Mouse (Mus musculus): ENCODE results near the gene Xrn2. TPM values are rescaled to one million over a fixed set of nuclear protein-coding genes. Genes with fewer than 3 reads are reported as not detected.

Xrn2 gene
- 20.7 TPM for polyA plus RNA-seq (2014; fragmentation: Illumina TruSeq; extraction: RNeasy Lipid Tissue Mini Kit (QIAGEN cat#74804); ENCODE audit: insufficient read depth, low read depth, low replicate concordance)

DNA sequence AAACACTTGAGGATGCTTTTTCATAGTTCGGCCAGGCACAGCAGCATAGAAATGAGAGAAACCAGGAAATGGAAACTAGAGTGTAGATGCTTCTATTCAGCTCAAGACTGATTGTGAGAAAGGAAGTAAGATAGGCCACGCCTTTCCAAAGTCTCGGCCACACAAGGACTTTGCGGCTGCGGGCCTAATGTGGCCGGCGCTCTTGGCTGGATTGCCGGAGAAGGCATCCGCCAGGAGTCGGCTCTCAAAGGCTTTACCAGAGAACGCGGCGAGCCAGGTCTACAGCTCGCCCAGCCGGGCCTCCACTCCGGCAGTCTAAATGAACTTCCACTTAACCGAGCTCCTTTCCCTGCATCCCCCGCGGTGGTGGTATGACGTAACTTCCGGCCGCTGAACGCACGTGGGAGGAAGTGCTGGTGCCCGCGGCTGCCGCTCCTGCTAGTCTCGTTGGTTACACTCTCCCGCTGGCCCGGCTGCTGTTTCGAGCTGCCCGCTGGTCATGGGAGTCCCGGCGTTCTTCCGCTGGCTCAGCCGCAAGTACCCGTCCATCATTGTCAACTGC is at the start of gene Xrn2:
TSS of gene Xrn2 (plus strand) at position 374 of the 562 bp plus-strand sequence.

DNA sequence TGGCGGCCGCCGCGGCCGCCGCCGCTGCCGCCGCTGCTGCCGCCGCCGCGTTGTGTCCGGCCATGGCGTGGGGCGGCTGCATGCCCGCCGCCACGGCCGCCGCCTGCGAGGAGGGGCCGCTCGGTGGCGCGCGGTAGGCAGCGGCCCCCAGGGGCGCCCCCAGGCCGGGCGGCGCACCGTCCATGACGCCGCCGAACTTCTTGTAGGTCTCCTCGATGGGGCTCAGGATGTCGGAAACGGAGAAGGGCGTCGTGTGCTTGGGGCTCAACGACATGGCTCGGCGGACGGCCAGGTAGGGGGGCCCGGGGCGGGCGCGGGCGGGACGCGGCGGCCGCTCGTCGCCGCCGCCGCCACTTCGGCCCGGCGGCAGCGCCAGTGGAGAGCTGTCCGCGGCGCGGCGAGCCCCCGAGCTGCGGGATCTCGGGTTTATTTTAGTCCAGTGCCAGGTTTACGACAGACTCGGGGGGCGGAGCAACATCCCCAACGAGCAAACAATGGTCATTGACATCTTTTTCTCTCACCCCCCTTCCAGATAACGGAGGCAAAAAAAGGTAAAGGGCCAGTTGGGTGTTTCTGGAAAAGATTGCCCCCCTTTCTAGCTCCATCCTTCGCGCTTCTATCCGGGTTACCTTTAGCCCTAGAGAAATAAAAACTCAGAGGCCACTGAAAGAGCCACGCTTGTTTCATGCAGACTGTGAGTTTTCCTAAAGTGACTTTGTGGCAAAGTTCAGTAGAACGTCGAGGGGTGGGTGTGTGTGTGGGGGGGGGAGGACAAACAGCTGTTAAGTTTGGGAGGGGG is 72.5 kb downstream of the Xrn2 start, which contains the start of gene Nkx2-4:
TSS of gene Nkx2-4 (minus strand) at position 374 of the 799 bp plus-strand sequence.

Other genes with a start within 250 kb of the Xrn2 start
- gene Kiz, start 157.1 kb upstream of the Xrn2 start, polyA plus RNA-seq (2014; fragmentation: Illumina TruSeq; extraction: RNeasy Lipid Tissue Mini Kit (QIAGEN cat#74804); ENCODE audit: insufficient read depth, low read depth, low replicate concordance) = 32.5 TPM
- not detected for gene Nkx2-4, start 72.4 kb downstream of the Xrn2 start, polyA plus RNA-seq (2014; fragmentation: Illumina TruSeq; extraction: RNeasy Lipid Tissue Mini Kit (QIAGEN cat#74804); ENCODE audit: insufficient read depth, low read depth, low replicate concordance)
- not detected for gene Nkx2-2, start 181.2 kb downstream of the Xrn2 start, polyA plus RNA-seq (2014; fragmentation: Illumina TruSeq; extraction: RNeasy Lipid Tissue Mini Kit (QIAGEN cat#74804); ENCODE audit: insufficient read depth, low read depth, low replicate concordance)

All from lung, adult 10 weeks (tissue).